In genomic region chr10:79668771-79669575, GRCm38 (mm10) we compare ENCODE assay signal across 7 mouse cellular contexts. TPM values are rescaled to one million over a fixed set of nuclear protein-coding genes. Genes with fewer than 3 reads are reported as not detected.
A peak's percentile ranks its signal among the peaks of the same experiment; 100 is the strongest.
DNase-seq lines count a peak whose midpoint lies in the region; ATAC-seq and TF ChIP-seq lines count a peak whose summit lies in the region.

Gene Tpgs1 (plus strand): TSS chr10:79669369.

- intact Hi-C loops in left cerebral cortex, postnatal 4 days (cut with DNase I): loop anchor here (2.0 to 10.0 kb wide), 2 partner anchors 72 to 914 kb away; partner anchors contain the start of gene Ccdc105

- H3K4me1 ChIP-seq in intestine, postnatal 0 days (replicated peaks; ENCODE audit: control insufficient read depth, insufficient read depth, low read length): peaks cover 7% of the 10 kb centered on the region; the same call in 1 of the 2 replicates
- H3K4me1 ChIP-seq in midbrain, embryonic 12.5 days: peaks cover 28% of the 10 kb centered on the region
- peaks cover 8% of the 10 kb centered on the region for H3K4me1 ChIP-seq in small intestine, adult 2 months (ENCODE audit: control insufficient read depth, insufficient read depth, insufficient read length, low read length)

- WGBS in intestine, postnatal 0 days: under 1% methylated on average over 45 of the region's 45 CpGs
- WGBS in midbrain, embryonic 12.5 days: under 1% methylated on average over 45 of the region's 45 CpGs
- under 1% methylated on average over 45 of the region's 45 CpGs for WGBS in small intestine, adult 2 months

- peak within 1 kb of the TSS; percentile 59 for H3K9ac ChIP-seq in intestine, postnatal 0 days (ENCODE audit: low read depth, low read length)
- H3K9ac ChIP-seq in midbrain, embryonic 12.5 days (replicated peaks): peak within 1 kb of the TSS; percentile 84

- H3K9me3 ChIP-seq in intestine, postnatal 0 days (ENCODE audit: control insufficient read depth): no peaks in the 10 kb centered on the region
- no peaks in the 10 kb centered on the region for H3K9me3 ChIP-seq in midbrain, embryonic 12.5 days

- H3K27ac ChIP-seq in intestine, postnatal 0 days (ENCODE audit: low read depth, low read length): peak within 1 kb of the TSS; percentile 87
- H3K27ac ChIP-seq in midbrain, embryonic 12.5 days (replicated peaks): peak within 1 kb of the TSS; percentile 97
- H3K27ac ChIP-seq in small intestine, adult 2 months (ENCODE audit: insufficient read depth, low read depth, low read length): peak within 1 kb of the TSS; percentile 75

- H3K4me2 ChIP-seq in intestine, postnatal 0 days (replicated peaks; ENCODE audit: low read depth): peak within 1 kb of the TSS; percentile 77
- peak within 1 kb of the TSS; percentile 89 for H3K4me2 ChIP-seq in midbrain, embryonic 12.5 days (replicated peaks)

- ATAC-seq in intestine, postnatal 0 days: peak; percentile 80
- ATAC-seq in midbrain, embryonic 12.5 days (ENCODE audit: low FRiP score, low read depth): peak; percentile 72

- DNase-seq in adrenal gland, adult 8-10 months: peak; percentile 86
- peak; percentile 97 for DNase-seq in embryo, embryonic 9.5 days (ENCODE audit: extremely low spot score)
- no peak for DNase-seq in gonadal fat pad, adult 2 months (ENCODE audit: low read depth)
- DNase-seq in left cerebral cortex, postnatal 4 days: peak; percentile 87

- no peaks in the 10 kb centered on the region for H3K27me3 ChIP-seq in intestine, postnatal 0 days (replicated peaks; ENCODE audit: control insufficient read depth, insufficient read depth, low read length)
- H3K27me3 ChIP-seq in midbrain, embryonic 12.5 days: no peaks in the 10 kb centered on the region
- no peaks in the 10 kb centered on the region for H3K27me3 ChIP-seq in small intestine, adult 2 months (ENCODE audit: control insufficient read depth, insufficient read depth, low read length)

- TF ChIP-seq CTCF in intestine, postnatal 0 days (IDR thresholded peaks at IDR 0.05; ENCODE audit: low read depth): peak; percentile 93
- peak; percentile 79; the same call in 1 of the 2 replicates for TF ChIP-seq CTCF in small intestine, adult 2 months (IDR thresholded peaks at IDR 0.05; ENCODE audit: extremely low read depth, insufficient read length, insufficient replicate concordance, low read depth, low read length)

- TF ChIP-seq POLR2A in small intestine, adult 2 months (IDR thresholded peaks at IDR 0.05; ENCODE audit: low read depth, low read length): 0 out of 2 replicates have a peak, but pooled peaks have one; percentile 49

- peak within 1 kb of the TSS; percentile 98 for H3K4me3 ChIP-seq in intestine, postnatal 0 days (ENCODE audit: low read depth, low read length)
- peak within 1 kb of the TSS; percentile 95 for H3K4me3 ChIP-seq in midbrain, embryonic 12.5 days
- peak within 1 kb of the TSS; percentile 88 for H3K4me3 ChIP-seq in small intestine, adult 2 months (ENCODE audit: low read depth, low read length)

- H3K36me3 ChIP-seq in intestine, postnatal 0 days (ENCODE audit: control insufficient read depth, insufficient read depth): no peaks in the 10 kb centered on the region
- H3K36me3 ChIP-seq in midbrain, embryonic 12.5 days: peaks cover 5% of the 10 kb centered on the region; the same call in 1 of the 2 replicates
- peaks cover 2% of the 10 kb centered on the region; the same call in 1 of the 2 replicates for H3K36me3 ChIP-seq in small intestine, adult 2 months (ENCODE audit: control insufficient read depth, insufficient read depth, low read length)

RNA-seq across cellular contexts. Expression of gene Tpgs1, which starts in this region (rescaled TPM):
- 10 to 100 TPM; 37.8 to 41.6 (median 39.3) TPM for total RNA-seq in adrenal gland, adult 8-10 months (2022)
- polyA plus RNA-seq in gonadal fat pad, adult 2 months (2012; rRNA removed): 52.4 and 53.2 TPM in 2 replicates
- 47.6 and 48.5 TPM in 2 replicates for polyA plus RNA-seq in intestine, postnatal 0 days (2015; fragmentation: Nextera tagmentation; extraction: Ambion mirVana)
- total RNA-seq in left cerebral cortex, postnatal 4 days (2021): 10 to 100 TPM; 57.0 to 59.9 TPM
- 62.4 and 72.3 TPM in 2 replicates for polyA plus RNA-seq in midbrain, embryonic 12.5 days (2016; fragmentation: Nextera tagmentation; extraction: Ambion mirVana)
- 76.0 and 138 TPM in 2 replicates for polyA plus RNA-seq in small intestine, adult 2 months (2012; rRNA removed)
